ENCODE assay signal across 16 mouse cellular contexts in the genomic region with DNA sequence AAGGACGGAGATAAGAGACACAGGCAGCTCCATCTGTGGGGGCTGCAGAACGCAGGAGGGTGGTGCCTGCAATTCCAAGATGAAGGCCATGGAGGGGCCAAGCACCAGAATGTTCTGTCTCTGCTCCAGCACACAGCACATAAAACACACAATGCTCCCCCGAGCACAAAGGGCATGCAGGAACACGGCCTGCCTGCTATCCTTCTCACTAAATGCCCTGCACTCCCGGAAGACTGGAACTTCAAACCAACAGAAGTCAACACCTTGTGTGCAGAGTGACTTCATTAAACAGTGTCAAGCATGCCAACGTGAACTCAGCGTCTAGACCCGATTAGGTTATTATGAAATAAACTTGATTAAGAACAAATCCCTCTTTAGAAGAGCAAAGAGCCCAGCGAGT.
DNase-seq lines count a peak whose midpoint lies in the region; ATAC-seq and TF ChIP-seq lines count a peak whose summit lies in the region.
"Had no signal": no experiment of that assay in that cellular context is flagged by ENCODE, and none has a peak within 500 bp of the region (broad histone marks: within the 10 kb centered on the region; RNA-seq: fewer than 3 reads in every experiment).

No protein-coding gene starts in this region.

- no peak for DNase-seq in intestine, embryonic 14.5 days (ENCODE audit: low spot score)
- no peak for DNase-seq in embryonic facial prominence, embryonic 10.5 days (ENCODE audit: low spot score)
- no peak for DNase-seq in layer of hippocampus, postnatal 36 days
- DNase-seq in heart, postnatal 36 days = no peak
- no peak for DNase-seq in layer of hippocampus, adult 18-20 months (ENCODE audit: low spot score in 2 of 2)
- DNase-seq: adrenal gland, adult 8-10 months; cerebellum, adult 18-20 months; heart, postnatal 4 days; kidney, adult 11 months; lung, adult 2 months; right cerebral cortex, postnatal 4 days; thymus, postnatal 25 days had no signal

- H3K27ac ChIP-seq in intestine, embryonic 14.5 days (ENCODE audit: low read depth) = peak overlapping the region; percentile 51
- no peak overlapping the region for H3K27ac ChIP-seq in intestine, postnatal 0 days (ENCODE audit: low read depth, low read length)
- peak overlapping the region; percentile 48 for H3K27ac ChIP-seq in embryonic facial prominence, embryonic 10.5 days (replicated peaks)
- H3K27ac ChIP-seq in embryonic facial prominence, embryonic 13.5 days = peak overlapping the region; percentile 76
- peak overlapping the region; percentile 84 for H3K27ac ChIP-seq in limb, embryonic 12.5 days

- H3K9me3 ChIP-seq in intestine, embryonic 14.5 days (ENCODE audit: control insufficient read depth, low read length) = peaks cover 4% of the 10 kb centered on the region
- no peaks in the 10 kb centered on the region for H3K9me3 ChIP-seq in intestine, postnatal 0 days (ENCODE audit: control insufficient read depth)
- no peaks in the 10 kb centered on the region for H3K9me3 ChIP-seq in embryonic facial prominence, embryonic 10.5 days
- H3K9me3 ChIP-seq in embryonic facial prominence, embryonic 13.5 days = 0 out of 2 replicates have a peak, but pooled peaks cover 5% of the 10 kb centered on the region
- H3K9me3 ChIP-seq in limb, embryonic 12.5 days = 0 out of 2 replicates have a peak, but pooled peaks cover 4% of the 10 kb centered on the region

- ATAC-seq in intestine, embryonic 14.5 days (replicated peaks; ENCODE audit: low FRiP score, low TSS enrichment, low read depth) = no peak
- ATAC-seq in intestine, postnatal 0 days = no peak
- no peak for ATAC-seq in embryonic facial prominence, embryonic 13.5 days (ENCODE audit: insufficient number of reproducible peaks, insufficient read depth, low FRiP score, low TSS enrichment, low read depth)
- ATAC-seq in limb, embryonic 12.5 days (ENCODE audit: insufficient number of reproducible peaks, insufficient read depth, low FRiP score, low TSS enrichment, low read depth) = no peak
- ATAC-seq: CD4-positive, CD25-positive, alpha-beta regulatory T cell, adult 4 months had no signal

- H3K4me3 ChIP-seq in intestine, embryonic 14.5 days (ENCODE audit: low read depth, low read length) = no peak overlapping the region
- no peak overlapping the region for H3K4me3 ChIP-seq in intestine, postnatal 0 days (ENCODE audit: low read depth, low read length)
- H3K4me3 ChIP-seq in embryonic facial prominence, embryonic 10.5 days = no peak overlapping the region
- H3K4me3 ChIP-seq in embryonic facial prominence, embryonic 13.5 days = no peak overlapping the region
- H3K4me3 ChIP-seq in limb, embryonic 12.5 days (replicated peaks) = no peak overlapping the region

- intact Hi-C loops in heart, postnatal 36 days (cut with DNase I) = no loop called here

- no peak overlapping the region for H3K9ac ChIP-seq in intestine, embryonic 14.5 days (ENCODE audit: low read length)
- H3K9ac ChIP-seq in intestine, postnatal 0 days (ENCODE audit: low read depth, low read length) = no peak overlapping the region
- H3K9ac ChIP-seq in embryonic facial prominence, embryonic 13.5 days = no peak overlapping the region; the same call in 1 of the 2 replicates
- H3K9ac ChIP-seq in limb, embryonic 12.5 days (replicated peaks) = peak overlapping the region; percentile 31; the same call in 1 of the 2 replicates

- TF ChIP-seq CTCF in intestine, postnatal 0 days (IDR thresholded peaks at IDR 0.05; ENCODE audit: low read depth) = no peak

- peaks cover 58% of the 10 kb centered on the region for H3K4me1 ChIP-seq in intestine, embryonic 14.5 days (replicated peaks; ENCODE audit: control insufficient read depth, insufficient read depth, low read length)
- no peaks in the 10 kb centered on the region for H3K4me1 ChIP-seq in intestine, postnatal 0 days (replicated peaks; ENCODE audit: control insufficient read depth, insufficient read depth, low read length)
- H3K4me1 ChIP-seq in embryonic facial prominence, embryonic 10.5 days = peaks cover 84% of the 10 kb centered on the region
- peaks cover 88% of the 10 kb centered on the region for H3K4me1 ChIP-seq in embryonic facial prominence, embryonic 13.5 days
- peaks cover 83% of the 10 kb centered on the region for H3K4me1 ChIP-seq in limb, embryonic 12.5 days (replicated peaks)

- no peak overlapping the region for H3K4me2 ChIP-seq in intestine, embryonic 14.5 days (ENCODE audit: low read length)
- no peak overlapping the region for H3K4me2 ChIP-seq in intestine, postnatal 0 days (replicated peaks; ENCODE audit: low read depth)
- peak overlapping the region; percentile 5; the same call in 1 of the 2 replicates for H3K4me2 ChIP-seq in embryonic facial prominence, embryonic 13.5 days
- H3K4me2 ChIP-seq in limb, embryonic 12.5 days = peak overlapping the region; percentile 13; the same call in 1 of the 2 replicates

- 39% methylated on average over 9 of the region's 9 CpGs for WGBS in intestine, embryonic 14.5 days
- 47% methylated on average over 9 of the region's 9 CpGs for WGBS in intestine, postnatal 0 days
- WGBS in embryonic facial prominence, embryonic 10.5 days = 60% methylated on average over 9 of the region's 9 CpGs
- WGBS in embryonic facial prominence, embryonic 13.5 days = 33% methylated on average over 9 of the region's 9 CpGs
- 10% methylated on average over 9 of the region's 9 CpGs for WGBS in limb, embryonic 12.5 days

- no peaks in the 10 kb centered on the region for H3K36me3 ChIP-seq in intestine, embryonic 14.5 days (ENCODE audit: control insufficient read depth, insufficient read depth, low read length)
- no peaks in the 10 kb centered on the region for H3K36me3 ChIP-seq in intestine, postnatal 0 days (ENCODE audit: control insufficient read depth, insufficient read depth)
- peaks cover 10% of the 10 kb centered on the region for H3K36me3 ChIP-seq in embryonic facial prominence, embryonic 10.5 days (replicated peaks)
- 0 out of 2 replicates have a peak, but pooled peaks cover 4% of the 10 kb centered on the region for H3K36me3 ChIP-seq in embryonic facial prominence, embryonic 13.5 days
- H3K36me3 ChIP-seq in limb, embryonic 12.5 days = 0 out of 2 replicates have a peak, but pooled peaks cover 6% of the 10 kb centered on the region

- no peaks in the 10 kb centered on the region for H3K27me3 ChIP-seq in intestine, embryonic 14.5 days (replicated peaks; ENCODE audit: control insufficient read depth, insufficient read depth, low read length)
- H3K27me3 ChIP-seq in intestine, postnatal 0 days (replicated peaks; ENCODE audit: control insufficient read depth, insufficient read depth, low read length) = no peaks in the 10 kb centered on the region
- H3K27me3 ChIP-seq in embryonic facial prominence, embryonic 10.5 days (replicated peaks; ENCODE audit: low read depth, poor library complexity, severe bottlenecking) = no peaks in the 10 kb centered on the region
- no peaks in the 10 kb centered on the region for H3K27me3 ChIP-seq in embryonic facial prominence, embryonic 13.5 days
- H3K27me3 ChIP-seq in limb, embryonic 12.5 days = 0 out of 2 replicates have a peak, but pooled peaks cover 4% of the 10 kb centered on the region

Comparison
In these comparisons a context has a peak if more than half of its experiments do, and no peak if none do; other contexts are left out.
1. H3K4me2 ChIP-seq: peak in embryonic facial prominence, embryonic 13.5 days (single experiment) and limb, embryonic 12.5 days (single experiment); none in intestine, embryonic 14.5 days (single experiment) and intestine, postnatal 0 days (single experiment).